Mouse (Mus musculus): ENCODE data around the gene Poc1b. TPM values are rescaled to one million over a fixed set of nuclear protein-coding genes. Genes with fewer than 3 reads are reported as not detected.
A peak's percentile ranks its signal among the peaks of the same experiment; 100 is the strongest.

The Poc1b gene
- polyA plus RNA-seq (2012; rRNA removed): 23.1 and 25.3 TPM in 2 replicates
- 23.4 and 27.9 TPM in 2 replicates for polyA plus RNA-seq (2014; fragmentation: Nextera tagmentation; extraction: Ambion mirVana)

DNA sequence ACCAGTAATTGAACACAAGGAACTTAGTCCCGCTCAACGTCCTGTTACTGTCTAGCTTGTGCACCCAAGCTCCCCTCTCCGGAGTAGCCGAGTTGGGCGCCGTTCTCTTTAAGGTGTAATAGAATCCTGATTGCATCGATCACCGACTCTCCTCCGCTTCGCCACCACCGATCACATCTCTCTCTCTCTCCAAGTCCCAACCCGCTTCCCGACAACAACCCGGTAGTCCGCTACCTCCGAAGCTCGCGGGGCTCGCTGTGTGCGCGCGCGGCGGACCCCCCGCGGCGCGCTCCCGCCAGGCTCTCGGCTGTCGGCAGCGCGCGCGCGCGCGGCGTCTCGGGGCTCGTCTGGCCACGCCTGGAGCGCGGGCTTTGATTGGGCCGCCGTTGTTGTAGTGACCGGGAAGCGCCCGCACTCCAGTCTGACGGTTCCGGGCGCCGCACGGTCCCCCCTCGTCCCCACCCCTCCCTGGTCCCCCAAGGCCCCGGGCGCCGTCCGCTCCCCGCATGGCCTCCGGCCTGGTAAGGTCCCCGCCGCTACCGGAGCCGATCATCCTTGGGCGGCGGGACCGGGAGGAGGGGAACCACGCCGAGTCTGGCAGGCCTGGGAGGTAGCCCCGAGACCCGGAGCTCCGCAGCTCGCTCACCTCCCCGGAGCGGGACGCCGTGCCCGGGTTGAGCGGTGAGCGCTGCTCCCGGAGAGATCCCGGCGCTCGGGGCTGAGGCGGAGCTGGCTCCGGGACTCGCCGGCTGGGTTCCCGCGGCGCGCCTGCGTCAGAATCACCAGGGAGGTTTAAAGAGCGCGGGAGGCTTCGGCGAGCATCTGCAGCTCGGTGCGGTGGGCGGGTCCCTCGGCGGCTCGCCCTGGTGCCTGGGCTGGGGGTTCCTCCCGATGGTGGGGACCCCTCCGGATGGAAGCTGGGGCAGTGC lies at the start of gene Poc1b:
Gene Poc1b, plus strand, starts transcription at position 334 of the 929 bp plus-strand sequence.
- H3K27ac ChIP-seq (replicated peaks; ENCODE audit: low read depth, low read length): peak within 1 kb of the TSS; percentile 85
- H3K4me2 ChIP-seq (replicated peaks; ENCODE audit: low read depth, low read length, severe bottlenecking): peak within 1 kb of the TSS; percentile 71
- H3K27me3 ChIP-seq (ENCODE audit: control insufficient read depth, insufficient read depth, low read length): no peaks in the 10 kb centered on the region
- no peaks in the 10 kb centered on the region for H3K9me3 ChIP-seq (ENCODE audit: control insufficient read depth, low read length)
- TF ChIP-seq POLR2A (IDR thresholded peaks at IDR 0.05; ENCODE audit: borderline replicate concordance, extremely low read depth, insufficient read depth, insufficient read length): no peak
- peak within 1 kb of the TSS; percentile 87 for H3K9ac ChIP-seq (ENCODE audit: low read depth, low read length, severe bottlenecking)
- ATAC-seq (ENCODE audit: low FRiP score, low read depth) (peak; percentile 89), DNase-seq (ENCODE audit: low spot score) (peak; percentile 93)
- WGBS: under 1% methylated on average over 70 of the region's 106 CpGs
- H3K4me3 ChIP-seq (replicated peaks; ENCODE audit: low read length): peak within 1 kb of the TSS; percentile 94
- peaks cover 11% of the 10 kb centered on the region; the same call in 1 of the 2 replicates for H3K36me3 ChIP-seq (ENCODE audit: control insufficient read depth, insufficient read depth, low read length)
- H3K4me1 ChIP-seq (ENCODE audit: control insufficient read depth, insufficient read depth, low read length): peaks cover 7% of the 10 kb centered on the region; the same call in 1 of the 2 replicates

GRCm38 (mm10) chr10:99060588-99060987 lies 46.2 kb upstream of the Poc1b start:
- Histone ChIP-seq H3K4me3 (replicated peaks; ENCODE audit: low read length) (no peak overlapping the region), H3K9me3 (ENCODE audit: control insufficient read depth, low read length) (no peaks in the 10 kb centered on the region), H3K4me1 (ENCODE audit: control insufficient read depth, insufficient read depth, low read length) (no peaks in the 10 kb centered on the region), H3K27ac (replicated peaks; ENCODE audit: low read depth, low read length) (no peak overlapping the region), H3K9ac (ENCODE audit: low read depth, low read length, severe bottlenecking) (no peak overlapping the region), H3K36me3 (ENCODE audit: control insufficient read depth, insufficient read depth, low read length) (no peaks in the 10 kb centered on the region), H3K27me3 (ENCODE audit: control insufficient read depth, insufficient read depth, low read length) (no peaks in the 10 kb centered on the region), H3K4me2 (replicated peaks; ENCODE audit: low read depth, low read length, severe bottlenecking) (no peak overlapping the region)
- no peak for TF ChIP-seq POLR2A (IDR thresholded peaks at IDR 0.05; ENCODE audit: borderline replicate concordance, extremely low read depth, insufficient read depth, insufficient read length)
- 89% methylated on average over 7 of the region's 7 CpGs for WGBS
- no peak for DNase-seq (ENCODE audit: low spot score)
- no peak for ATAC-seq (ENCODE audit: low FRiP score, low read depth)

DNA sequence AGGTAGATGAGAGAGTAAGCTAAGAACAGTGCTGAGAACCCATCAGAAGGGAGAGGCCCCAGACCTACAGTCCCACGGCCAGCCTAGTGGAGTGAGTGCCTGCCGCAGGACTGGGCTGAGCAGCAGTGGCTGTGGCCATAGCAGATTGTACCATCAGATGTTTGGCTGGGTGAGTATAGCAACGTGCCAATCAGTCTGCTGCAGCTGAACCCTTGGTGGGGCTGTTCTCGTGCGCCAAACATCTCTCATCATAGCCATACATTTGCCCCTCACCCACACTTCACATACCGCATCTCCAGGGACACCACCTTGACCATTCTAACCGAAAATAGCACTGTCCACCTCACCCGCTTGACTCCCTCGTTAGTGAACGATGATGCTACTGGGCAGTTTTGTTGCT lies 45.4 kb upstream of the Poc1b start:
- H3K36me3 ChIP-seq (ENCODE audit: control insufficient read depth, insufficient read depth, low read length): no peaks in the 10 kb centered on the region
- no peaks in the 10 kb centered on the region for H3K27me3 ChIP-seq (ENCODE audit: control insufficient read depth, insufficient read depth, low read length)
- H3K9ac ChIP-seq (ENCODE audit: low read depth, low read length, severe bottlenecking): no peak overlapping the region
- no peak overlapping the region for H3K4me3 ChIP-seq (replicated peaks; ENCODE audit: low read length)
- no peak overlapping the region for H3K4me2 ChIP-seq (replicated peaks; ENCODE audit: low read depth, low read length, severe bottlenecking)
- no peak for TF ChIP-seq POLR2A (IDR thresholded peaks at IDR 0.05; ENCODE audit: borderline replicate concordance, extremely low read depth, insufficient read depth, insufficient read length)
- DNase-seq (ENCODE audit: low spot score): no peak
- ATAC-seq (ENCODE audit: low FRiP score, low read depth): no peak
- no peaks in the 10 kb centered on the region for H3K9me3 ChIP-seq (ENCODE audit: control insufficient read depth, low read length)
- WGBS: 92% methylated on average over 10 of the region's 10 CpGs
- H3K27ac ChIP-seq (replicated peaks; ENCODE audit: low read depth, low read length): no peak overlapping the region
- H3K4me1 ChIP-seq (ENCODE audit: control insufficient read depth, insufficient read depth, low read length): no peaks in the 10 kb centered on the region

GRCm38 (mm10) chr10:99062546-99062945 lies 44.3 kb upstream of the Poc1b start:
- no peak overlapping the region for H3K4me2 ChIP-seq (replicated peaks; ENCODE audit: low read depth, low read length, severe bottlenecking)
- no peak overlapping the region for H3K4me3 ChIP-seq (replicated peaks; ENCODE audit: low read length)
- no peaks in the 10 kb centered on the region for H3K9me3 ChIP-seq (ENCODE audit: control insufficient read depth, low read length)
- no peak overlapping the region for H3K27ac ChIP-seq (replicated peaks; ENCODE audit: low read depth, low read length)
- H3K36me3 ChIP-seq (ENCODE audit: control insufficient read depth, insufficient read depth, low read length): no peaks in the 10 kb centered on the region
- no peaks in the 10 kb centered on the region for H3K27me3 ChIP-seq (ENCODE audit: control insufficient read depth, insufficient read depth, low read length)
- no peak overlapping the region for H3K9ac ChIP-seq (ENCODE audit: low read depth, low read length, severe bottlenecking)
- no peak for TF ChIP-seq POLR2A (IDR thresholded peaks at IDR 0.05; ENCODE audit: borderline replicate concordance, extremely low read depth, insufficient read depth, insufficient read length)
- DNase-seq (ENCODE audit: low spot score): no peak
- H3K4me1 ChIP-seq (ENCODE audit: control insufficient read depth, insufficient read depth, low read length): no peaks in the 10 kb centered on the region
- ATAC-seq (ENCODE audit: low FRiP score, low read depth): no peak
- 80% methylated on average over 5 of the region's 5 CpGs for WGBS

DNA sequence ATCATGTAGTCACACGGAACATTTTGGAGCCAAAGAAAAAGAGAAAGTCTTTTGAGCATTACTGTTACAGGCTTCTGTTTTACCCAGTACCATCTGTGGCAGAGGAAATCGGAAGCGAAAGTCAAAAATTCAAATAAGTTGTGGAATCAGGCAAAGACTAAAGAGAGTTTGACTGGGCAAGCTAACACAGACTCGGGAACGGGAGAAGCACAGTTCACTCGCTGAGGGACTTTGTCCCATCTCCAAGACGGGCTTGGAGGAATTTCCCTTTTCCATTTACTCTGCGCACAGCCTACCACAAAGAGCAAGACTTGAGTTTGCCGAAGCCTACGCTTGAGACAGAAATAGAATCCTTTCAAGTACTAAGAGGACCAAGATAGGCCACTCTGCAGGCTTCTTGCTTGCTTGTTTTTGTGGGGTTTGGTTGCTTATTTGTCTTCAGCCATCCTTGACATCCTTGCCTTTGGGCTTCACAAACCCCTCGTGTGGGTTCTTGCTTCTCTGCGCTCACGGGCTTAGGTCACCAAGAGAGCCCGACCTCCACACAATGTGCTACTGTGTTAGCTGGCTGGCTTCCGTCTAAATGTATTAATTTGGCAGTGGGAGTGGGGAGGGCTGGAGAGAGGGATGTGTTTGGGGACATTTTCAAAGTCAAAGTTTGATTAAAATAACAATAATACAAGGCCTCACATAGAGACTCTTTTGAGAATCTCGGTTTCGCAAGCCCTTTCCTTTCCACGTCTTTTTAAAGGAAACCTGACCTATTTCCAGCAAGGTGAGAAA lies 30.5 kb upstream of the Poc1b start:
- no peak for DNase-seq (ENCODE audit: low spot score)

More for the DNA sequence above, 30.5 kb upstream of the Poc1b start:
- no peak for TF ChIP-seq POLR2A (IDR thresholded peaks at IDR 0.05; ENCODE audit: borderline replicate concordance, extremely low read depth, insufficient read depth, insufficient read length)
- H3K9me3 ChIP-seq (ENCODE audit: control insufficient read depth, low read length): no peaks in the 10 kb centered on the region
- H3K27ac ChIP-seq (replicated peaks; ENCODE audit: low read depth, low read length): no peak overlapping the region
- no peak overlapping the region for H3K4me2 ChIP-seq (replicated peaks; ENCODE audit: low read depth, low read length, severe bottlenecking)
- WGBS: 85% methylated on average over 18 of the region's 18 CpGs
- no peak for ATAC-seq (ENCODE audit: low FRiP score, low read depth)
- no peaks in the 10 kb centered on the region for H3K4me1 ChIP-seq (ENCODE audit: control insufficient read depth, insufficient read depth, low read length)
- no peak overlapping the region for H3K4me3 ChIP-seq (replicated peaks; ENCODE audit: low read length)
- H3K27me3 ChIP-seq (ENCODE audit: control insufficient read depth, insufficient read depth, low read length): no peaks in the 10 kb centered on the region
- no peaks in the 10 kb centered on the region for H3K36me3 ChIP-seq (ENCODE audit: control insufficient read depth, insufficient read depth, low read length)
- no peak overlapping the region for H3K9ac ChIP-seq (ENCODE audit: low read depth, low read length, severe bottlenecking)
